Mouse (Mus musculus): Measurements from ENCODE around the gene Add3.

The Add3 gene

GRCm38 (mm10) chr19:53233586-53233985 lies 93.3 kb downstream of the Add3 start:
- DNase-seq (ENCODE audit: low spot score), result no peak

- peak; percentile 26 for DNase-seq (ENCODE audit: low spot score)
Observed at GRCm38 (mm10) chr19:53241806-53242205, 101.6 kb downstream of the Add3 start.

- no peak for DNase-seq (ENCODE audit: low spot score)
Observed at GRCm38 (mm10) chr19:53243956-53244355, 103.7 kb downstream of the Add3 start.

GRCm38 (mm10) chr19:53247558-53247957 lies 107.3 kb downstream of the Add3 start:
- no peak for DNase-seq (ENCODE audit: low spot score)

GRCm38 (mm10) chr19:53248023-53248494 lies 107.8 kb downstream of the Add3 start:
- DNase-seq (ENCODE audit: low spot score), result peak; percentile 66

- no peak for DNase-seq (ENCODE audit: low spot score)
Observed at GRCm38 (mm10) chr19:53251015-53251414, 110.8 kb downstream of the Add3 start.

GRCm38 (mm10) chr19:53251656-53252055 lies 111.4 kb downstream of the Add3 start:
- peak; percentile 38 for DNase-seq (ENCODE audit: low spot score)

GRCm38 (mm10) chr19:53252111-53253028 lies 112.1 kb downstream of the Add3 start:
- DNase-seq (ENCODE audit: low spot score), result no peak

GRCm38 (mm10) chr19:53256361-53256760 lies 116.1 kb downstream of the Add3 start:
- no peak for DNase-seq (ENCODE audit: low spot score)

GRCm38 (mm10) chr19:53256991-53257594 lies 116.8 kb downstream of the Add3 start:
- DNase-seq (ENCODE audit: low spot score), result no peak

GRCm38 (mm10) chr19:53257631-53258560 lies 117.7 kb downstream of the Add3 start:
- DNase-seq (ENCODE audit: low spot score), result no peak

GRCm38 (mm10) chr19:53258740-53259506 lies 118.7 kb downstream of the Add3 start:
- no peak for DNase-seq (ENCODE audit: low spot score)

GRCm38 (mm10) chr19:53259541-53259940 lies 119.3 kb downstream of the Add3 start:
- no peak for DNase-seq (ENCODE audit: low spot score)

GRCm38 (mm10) chr19:53260261-53260660 lies 120.0 kb downstream of the Add3 start:
- no peak for DNase-seq (ENCODE audit: low spot score)

- DNase-seq (ENCODE audit: low spot score), result no peak
Observed at GRCm38 (mm10) chr19:53260828-53261227, 120.6 kb downstream of the Add3 start.

GRCm38 (mm10) chr19:53262061-53262460 lies 121.8 kb downstream of the Add3 start:
- DNase-seq (ENCODE audit: low spot score), result no peak

GRCm38 (mm10) chr19:53263859-53264733 lies 123.9 kb downstream of the Add3 start:
- no peak for DNase-seq (ENCODE audit: low spot score)

- DNase-seq (ENCODE audit: low spot score), result no peak
Observed at GRCm38 (mm10) chr19:53264821-53265727, 124.8 kb downstream of the Add3 start.

- no peak for DNase-seq (ENCODE audit: low spot score)
Observed at GRCm38 (mm10) chr19:53267305-53267704, 127.1 kb downstream of the Add3 start.
